Mouse (Mus musculus) hindbrain, postnatal 0 days (tissue): ENCODE results near the gene Fgfrl1. TPM values are rescaled to one million over a fixed set of nuclear protein-coding genes. Genes with fewer than 3 reads are reported as not detected.

Experiments used
- ATAC-seq: fragments of 200-750 bp; cut with Nextera tagmentation; 2 replicates; pipeline ENCODE4 v1.8.0; 2017; ENCODE audit warnings: mild to moderate bottlenecking, moderate TSS enrichment, moderate library complexity
- DNase-seq: peaks from one replicate; pipeline ENCODE4 v3.0.0-alpha.2; 2015; ENCODE audit warnings: low spot score
- H3K27ac ChIP-seq: fragments of 300-500 bp; sonication (generic); 2 replicates; pipeline ENCODE4 v1.5.1; 2014; ENCODE audit warnings: mild to moderate bottlenecking
- H3K27me3 ChIP-seq: fragments of 300-500 bp; sonication (generic); 2 replicates; pipeline ENCODE4 v1.6.1; 2014; ENCODE audit warnings: low read length, mixed read lengths; ENCODE audit not compliant: insufficient read depth
- H3K36me3 ChIP-seq: fragments of 300-500 bp; sonication (generic); 2 replicates; pipeline ENCODE4 v1.6.1; 2014; ENCODE audit warnings: low read length, mixed read lengths; ENCODE audit not compliant: insufficient read depth
- H3K4me1 ChIP-seq: fragments of 300-500 bp; sonication (generic); 2 replicates; pipeline ENCODE4 v1.6.1; 2014; ENCODE audit warnings: antibody characterized with exemption, low read length, mixed read lengths; ENCODE audit not compliant: insufficient read depth
- H3K4me2 ChIP-seq: fragments of 300-500 bp; sonication (generic); 2 replicates; pipeline ENCODE4 v1.6.1; 2014; ENCODE audit warnings: low read depth, mild to moderate bottlenecking, low read length, moderate library complexity, mixed read lengths
- H3K4me3 ChIP-seq: fragments of 300-500 bp; sonication (generic); 2 replicates; pipeline ENCODE4 v1.5.1; 2014; ENCODE audit warnings: low read length
- H3K9ac ChIP-seq: fragments of 300-500 bp; sonication (generic); replicated peaks from 2 replicates; pipeline ENCODE4 v1.6.1; 2014; ENCODE audit warnings: mild to moderate bottlenecking, low read length, moderate library complexity, mixed read lengths
- H3K9me3 ChIP-seq: fragments of 300-500 bp; sonication (generic); 2 replicates; pipeline ENCODE4 v1.6.1; 2016; ENCODE audit warnings: low read length, mixed read lengths
- CTCF ChIP-seq: IDR thresholded peaks from 2 replicates; pipeline ENCODE4 v1.5.1; 2016; ENCODE audit warnings: antibody characterized with exemption, control low read depth, low read depth
- WGBS: fragments of 180-500 bp; shearing (Covaris S2); extraction: QIAGEN DNeasy Blood & Tissue Kit; methylation state at CpG from one replicate; pipeline ENCODE4 v1.1.7; 2014; 5-methylcytosine and 5-hydroxymethylcytosine counted together
- polyA plus RNA-seq: library from polyadenylated mRNA; unstranded; fragments of >200 nt; fragmentation: Nextera tagmentation; extraction: Ambion mirVana; gene quantifications from 2 replicates; pipeline ENCODE4 v1.2.1, GENCODE M21; 2015
- total RNA-seq: library from RNA; depleted of rRNA; stranded (reverse); fragments of >200 nt; gene quantifications from 2 replicates; pipeline ENCODE4 v1.2.3, GENCODE M21; 2014

The Fgfrl1 gene
- total and polyA plus RNA-seq, 2 experiments from 2014 or later = 11.3 to 38.5 TPM

DNA sequence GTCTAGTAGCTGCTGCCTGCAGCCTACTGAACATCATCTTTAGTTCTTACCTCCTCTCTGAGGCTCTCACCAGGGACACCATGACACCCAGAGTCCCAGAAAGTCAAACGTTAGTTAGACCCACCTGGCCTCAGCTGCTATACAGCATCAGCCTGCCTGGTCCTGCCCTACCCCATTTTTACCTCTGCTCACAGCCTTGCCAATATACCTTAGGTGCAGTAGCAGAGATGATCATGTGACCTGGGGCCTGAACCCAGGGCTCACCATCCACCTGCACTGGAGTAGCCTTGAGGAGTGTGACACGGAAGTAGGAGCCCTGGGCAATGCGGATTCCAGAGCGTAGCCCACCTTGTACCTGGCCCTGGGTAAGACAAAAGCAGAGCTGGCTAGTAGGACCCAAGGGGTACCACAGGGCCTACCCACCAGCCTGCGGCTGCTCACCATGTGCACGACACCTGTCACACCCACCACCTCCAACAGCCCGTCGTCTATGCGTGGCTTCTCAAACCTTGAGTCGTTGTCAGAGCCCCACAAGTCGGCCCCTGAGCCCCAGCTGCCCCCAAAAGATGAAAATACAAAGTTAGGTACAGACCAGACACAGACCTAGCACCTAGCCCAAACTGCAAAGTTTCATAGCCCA is 43.1 kb upstream of the Fgfrl1 start:
- TF ChIP-seq CTCF = no peak

DNA sequence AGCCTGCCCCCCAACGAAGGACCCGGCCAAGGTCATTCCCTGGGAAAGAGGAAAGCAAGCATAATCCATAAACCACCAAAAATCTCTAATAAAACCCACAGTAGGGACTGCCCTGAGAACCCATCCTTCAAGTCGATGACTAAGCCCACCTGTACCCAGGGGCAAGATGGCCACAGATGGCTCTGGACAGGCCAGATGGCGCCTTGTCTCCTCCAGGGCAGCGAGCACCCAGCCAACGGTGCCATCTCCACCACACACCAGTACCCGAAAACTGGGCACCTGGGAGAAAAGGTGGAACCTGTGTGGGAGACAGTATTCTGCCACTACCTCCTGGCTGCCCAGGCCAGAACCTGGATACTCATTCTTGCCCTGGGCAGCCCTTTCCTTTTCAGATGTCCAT is 41.8 kb upstream of the Fgfrl1 start:
- TF ChIP-seq CTCF = no peak
- DNase-seq = no peak
- Histone ChIP-seq H3K4me1 (no peaks in the 10 kb centered on the region), H3K9me3 (no peaks in the 10 kb centered on the region), H3K9ac (0 out of 2 replicates have a peak overlapping the region, but pooled peaks have one; percentile 9), H3K27ac (no peak overlapping the region), H3K4me3 (no peak overlapping the region), H3K27me3 (no peaks in the 10 kb centered on the region), H3K36me3 (peaks cover 53% of the 10 kb centered on the region), H3K4me2 (no peak overlapping the region)
- ATAC-seq = no peak
- WGBS = 89% methylated on average over 7 of the region's 7 CpGs

More for the DNA sequence above, 43.1 kb upstream of the Fgfrl1 start:
- Histone ChIP-seq H3K4me1 (no peaks in the 10 kb centered on the region), H3K4me3 (no peak overlapping the region), H3K36me3 (peaks cover 46% of the 10 kb centered on the region), H3K9ac (no peak overlapping the region), H3K27ac (no peak overlapping the region), H3K4me2 (no peak overlapping the region), H3K27me3 (no peaks in the 10 kb centered on the region), H3K9me3 (no peaks in the 10 kb centered on the region)
- ATAC-seq (no peak), DNase-seq (no peak)
- WGBS = 94% methylated on average over 11 of the region's 11 CpGs

GRCm38 (mm10) chr5:108651136-108651720 is 41.0 kb upstream of the Fgfrl1 start:
- Histone ChIP-seq H3K4me1 (no peaks in the 10 kb centered on the region), H3K9ac (no peak overlapping the region), H3K36me3 (peaks cover 61% of the 10 kb centered on the region), H3K27me3 (no peaks in the 10 kb centered on the region), H3K9me3 (no peaks in the 10 kb centered on the region), H3K4me2 (no peak overlapping the region), H3K27ac (no peak overlapping the region), H3K4me3 (no peak overlapping the region)
- ATAC-seq (no peak), DNase-seq (no peak)
- WGBS = 76% methylated on average over 5 of the region's 5 CpGs
- TF ChIP-seq CTCF = no peak

- H3K9me3 ChIP-seq = no peaks in the 10 kb centered on the region
- H3K4me2 ChIP-seq = no peak overlapping the region
- no peak overlapping the region for H3K4me3 ChIP-seq
- peak; percentile 87 for DNase-seq
- WGBS = 53% methylated on average over 1 of the region's 1 CpGs
- peak; percentile 83 for TF ChIP-seq CTCF
- H3K36me3 ChIP-seq = peaks cover 59% of the 10 kb centered on the region
- H3K27me3 ChIP-seq = no peaks in the 10 kb centered on the region
- peak; percentile 72 for ATAC-seq
- no peak overlapping the region for H3K27ac ChIP-seq
- no peak overlapping the region for H3K9ac ChIP-seq
- no peaks in the 10 kb centered on the region for H3K4me1 ChIP-seq
These were observed 40.4 kb upstream of the Fgfrl1 start for GRCm38 (mm10) chr5:108651823-108652222.

GRCm38 (mm10) chr5:108653341-108653740 is 38.8 kb upstream of the Fgfrl1 start:
- H3K27ac ChIP-seq = no peak overlapping the region
- H3K9ac ChIP-seq = no peak overlapping the region
- H3K27me3 ChIP-seq = no peaks in the 10 kb centered on the region
- H3K4me1 ChIP-seq = no peaks in the 10 kb centered on the region
- H3K4me2 ChIP-seq = no peak overlapping the region
- no peaks in the 10 kb centered on the region for H3K9me3 ChIP-seq
- WGBS = 84% methylated on average over 6 of the region's 6 CpGs
- ATAC-seq = no peak
- H3K4me3 ChIP-seq = no peak overlapping the region
- no peak for DNase-seq
- no peak for TF ChIP-seq CTCF
- H3K36me3 ChIP-seq = peaks cover 57% of the 10 kb centered on the region

DNA sequence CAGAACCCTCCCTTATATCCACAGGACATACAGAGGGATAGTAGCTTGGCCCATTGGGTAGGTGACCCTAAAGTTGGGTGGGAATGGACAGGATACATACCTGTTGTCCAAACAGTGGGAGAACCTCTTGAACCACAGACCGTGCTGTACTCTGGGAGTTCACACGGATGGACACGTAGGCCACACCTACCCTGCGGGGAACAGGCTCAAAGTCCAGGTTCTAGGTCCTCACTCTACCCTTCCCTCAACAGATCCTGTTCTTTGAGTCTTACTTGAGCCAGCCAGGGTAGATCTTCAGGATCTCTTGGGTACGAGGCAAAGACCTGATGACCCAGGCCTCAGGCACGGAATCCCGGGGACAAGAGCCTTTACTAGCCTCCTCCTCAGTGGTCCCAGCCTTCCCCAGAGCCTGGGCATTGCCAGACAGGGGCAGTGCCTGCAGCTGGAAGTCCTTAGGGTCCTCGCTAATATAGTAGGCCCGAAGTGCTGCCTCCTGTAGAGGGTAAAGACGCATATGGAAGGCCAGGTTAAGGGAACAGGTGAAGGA is 37.7 kb upstream of the Fgfrl1 start:
- 0 out of 2 replicates have a peak, but pooled peaks cover 2% of the 10 kb centered on the region for H3K4me1 ChIP-seq
- DNase-seq (no peak), ATAC-seq (no peak)
- H3K9ac ChIP-seq = no peak overlapping the region
- no peak overlapping the region for H3K4me3 ChIP-seq
- no peaks in the 10 kb centered on the region for H3K27me3 ChIP-seq
- TF ChIP-seq CTCF = no peak
- 96% methylated on average over 10 of the region's 10 CpGs for WGBS
- H3K4me2 ChIP-seq = no peak overlapping the region
- H3K36me3 ChIP-seq = peaks cover 48% of the 10 kb centered on the region
- no peaks in the 10 kb centered on the region for H3K9me3 ChIP-seq
- no peak overlapping the region for H3K27ac ChIP-seq

- H3K4me2 ChIP-seq = no peak overlapping the region
- no peak for TF ChIP-seq CTCF
- ATAC-seq (no peak), DNase-seq (no peak)
- no peak overlapping the region for H3K27ac ChIP-seq
- no peaks in the 10 kb centered on the region for H3K27me3 ChIP-seq
- peaks cover 9% of the 10 kb centered on the region; the same call in 1 of the 2 replicates for H3K4me1 ChIP-seq
- WGBS = 96% methylated on average over 9 of the region's 9 CpGs
- H3K9ac ChIP-seq = no peak overlapping the region
- H3K36me3 ChIP-seq = peaks cover 48% of the 10 kb centered on the region
- H3K4me3 ChIP-seq = no peak overlapping the region
- no peaks in the 10 kb centered on the region for H3K9me3 ChIP-seq
These were observed 36.8 kb upstream of the Fgfrl1 start for GRCm38 (mm10) chr5:108655381-108655780.
